ENCODE assay signal across 10 mouse cellular contexts in genomic region chr13:11098899-11099585, GRCm38 (mm10).
A peak's percentile ranks its signal among the peaks of the same experiment; 100 is the strongest.
DNase-seq lines count a peak whose midpoint lies in the region; ATAC-seq and TF ChIP-seq lines count a peak whose summit lies in the region.
"Had no signal": no experiment of that assay in that cellular context is flagged by ENCODE, and none has a peak within 500 bp of the region (broad histone marks: within the 10 kb centered on the region; RNA-seq: fewer than 3 reads in every experiment).

No protein-coding gene starts in this region.

- H3K36me3 ChIP-seq in hindbrain, embryonic 11.5 days (ENCODE audit: control insufficient read depth, insufficient read depth, low read length) = no peaks in the 10 kb centered on the region
- no peaks in the 10 kb centered on the region for H3K36me3 ChIP-seq in hindbrain, postnatal 0 days (ENCODE audit: insufficient read depth, low read length)
- no peaks in the 10 kb centered on the region for H3K36me3 ChIP-seq in neural tube, embryonic 14.5 days (ENCODE audit: control insufficient read depth, insufficient read depth, low read length)

- no peak overlapping the region for H3K9ac ChIP-seq in hindbrain, embryonic 11.5 days (ENCODE audit: low read depth, low read length)
- no peak overlapping the region for H3K9ac ChIP-seq in hindbrain, postnatal 0 days (replicated peaks; ENCODE audit: low read length)
- H3K9ac ChIP-seq in neural tube, embryonic 14.5 days (replicated peaks; ENCODE audit: low read depth, low read length) = no peak overlapping the region
- H3K9ac ChIP-seq: forebrain, postnatal 0 days had no signal

- ATAC-seq in hindbrain, embryonic 11.5 days (ENCODE audit: low FRiP score) = peak; percentile 90
- ATAC-seq in hindbrain, postnatal 0 days = no peak
- ATAC-seq in neural tube, embryonic 14.5 days (ENCODE audit: low read depth) = peak; percentile 56
- no peak for ATAC-seq in cerebellum, adult (ENCODE audit: insufficient number of reproducible peaks, low FRiP score, low TSS enrichment)
- ATAC-seq: CD4-positive, CD25-positive, alpha-beta regulatory T cell, adult 4 months; forebrain, postnatal 0 days had no signal

- no peaks in the 10 kb centered on the region for H3K27me3 ChIP-seq in hindbrain, embryonic 11.5 days (ENCODE audit: control insufficient read depth, insufficient read depth, low read length)
- H3K27me3 ChIP-seq in hindbrain, postnatal 0 days (ENCODE audit: insufficient read depth, low read length) = no peaks in the 10 kb centered on the region
- H3K27me3 ChIP-seq in neural tube, embryonic 14.5 days (ENCODE audit: control insufficient read depth, insufficient read depth, low read length) = no peaks in the 10 kb centered on the region

- H3K4me2 ChIP-seq in hindbrain, embryonic 11.5 days (replicated peaks; ENCODE audit: low read depth, low read length) = no peak overlapping the region
- no peak overlapping the region for H3K4me2 ChIP-seq in hindbrain, postnatal 0 days (ENCODE audit: low read depth, low read length)
- no peak overlapping the region for H3K4me2 ChIP-seq in neural tube, embryonic 14.5 days (ENCODE audit: low read depth, low read length)

- H3K4me1 ChIP-seq in hindbrain, embryonic 11.5 days (replicated peaks; ENCODE audit: control insufficient read depth, insufficient read depth, low read length) = no peaks in the 10 kb centered on the region
- no peaks in the 10 kb centered on the region for H3K4me1 ChIP-seq in hindbrain, postnatal 0 days (ENCODE audit: insufficient read depth, low read length)
- no peaks in the 10 kb centered on the region for H3K4me1 ChIP-seq in neural tube, embryonic 14.5 days (ENCODE audit: control insufficient read depth, insufficient read depth, low read length)

- peak; percentile 73 for DNase-seq in hindbrain, embryonic 11.5 days (ENCODE audit: low spot score)
- no peak for DNase-seq in hindbrain, postnatal 0 days (ENCODE audit: low spot score)
- peak; percentile 86 for DNase-seq in embryo, embryonic 9.5 days (ENCODE audit: extremely low spot score)
- DNase-seq in kidney, postnatal 14 days = peak; percentile 49
- DNase-seq in left cerebral cortex, adult 8-10 months (ENCODE audit: low spot score in 2 of 2) = no peak
- DNase-seq in layer of hippocampus, adult 2 months (ENCODE audit: low spot score in 2 of 2) = no peak
- DNase-seq: forebrain, postnatal 0 days had no signal

- WGBS in hindbrain, embryonic 11.5 days = 9% methylated on average over 4 of the region's 4 CpGs
- 22% methylated on average over 4 of the region's 4 CpGs for WGBS in hindbrain, postnatal 0 days
- 5% methylated on average over 4 of the region's 4 CpGs for WGBS in neural tube, embryonic 14.5 days

- no peak for TF ChIP-seq CTCF in hindbrain, postnatal 0 days (IDR thresholded peaks at IDR 0.05; ENCODE audit: low read depth)
- TF ChIP-seq CTCF in layer of hippocampus, adult 2 months (conservative IDR thresholded peaks at IDR 0.05) = no peak

- H3K9me3 ChIP-seq in hindbrain, embryonic 11.5 days (ENCODE audit: control insufficient read depth, low read length) = no peaks in the 10 kb centered on the region
- H3K9me3 ChIP-seq in hindbrain, postnatal 0 days (ENCODE audit: low read length) = no peaks in the 10 kb centered on the region
- H3K9me3 ChIP-seq in neural tube, embryonic 14.5 days (ENCODE audit: control insufficient read depth, low read length) = no peaks in the 10 kb centered on the region

- H3K27ac ChIP-seq in hindbrain, embryonic 11.5 days (ENCODE audit: low read depth, low read length) = peak overlapping the region; percentile 71
- H3K27ac ChIP-seq in hindbrain, postnatal 0 days = no peak overlapping the region
- H3K27ac ChIP-seq in neural tube, embryonic 14.5 days (ENCODE audit: low read depth, low read length) = peak overlapping the region; percentile 49; the same call in 1 of the 2 replicates
- H3K27ac ChIP-seq in layer of hippocampus, adult 2 months = no peak overlapping the region

- no peak overlapping the region for H3K4me3 ChIP-seq in hindbrain, embryonic 11.5 days (ENCODE audit: low read depth, low read length)
- no peak overlapping the region for H3K4me3 ChIP-seq in hindbrain, postnatal 0 days (ENCODE audit: low read length)
- no peak overlapping the region for H3K4me3 ChIP-seq in neural tube, embryonic 14.5 days (ENCODE audit: low read depth, low read length)
- H3K4me3 ChIP-seq in layer of hippocampus, adult 2 months = no peak overlapping the region

Comparison
In these comparisons a context has a peak if more than half of its experiments do, and no peak if none do; other contexts are left out.
1. ATAC-seq: peak in hindbrain, embryonic 11.5 days (single experiment) and neural tube, embryonic 14.5 days (single experiment); none in hindbrain, postnatal 0 days (single experiment) and cerebellum, adult (single experiment).
2. DNase-seq: peak in hindbrain, embryonic 11.5 days (single experiment), embryo, embryonic 9.5 days (single experiment) and kidney, postnatal 14 days (single experiment); none in hindbrain, postnatal 0 days (single experiment), left cerebral cortex, adult 8-10 months (0 of 2) and layer of hippocampus, adult 2 months (0 of 2).
3. H3K27ac ChIP-seq: peak in hindbrain, embryonic 11.5 days (single experiment) and neural tube, embryonic 14.5 days (single experiment); none in hindbrain, postnatal 0 days (single experiment) and layer of hippocampus, adult 2 months (single experiment).